ENCODE assay signal across 16 mouse cellular contexts in genomic region chr1:161765932-161766331, GRCm38 (mm10). TPM values are rescaled to one million over a fixed set of nuclear protein-coding genes. Genes with fewer than 3 reads are reported as not detected.
A peak's percentile ranks its signal among the peaks of the same experiment; 100 is the strongest.
DNase-seq lines count a peak whose midpoint lies in the region; ATAC-seq and TF ChIP-seq lines count a peak whose summit lies in the region.
"Had no signal": no experiment of that assay in that cellular context is flagged by ENCODE, and none has a peak within 500 bp of the region (broad histone marks: within the 10 kb centered on the region; RNA-seq: fewer than 3 reads in every experiment).

No protein-coding gene starts in this region.

- peak; percentile 63 to 67 for DNase-seq in B cell, adult 2 months
- DNase-seq in ES-CJ7 (ENCODE audit: low read depth, low spot score): peak; percentile 19
- peak; percentile 82 to 84 for DNase-seq in natural killer cell, adult 2 months (ENCODE audit: low spot score in 2 of 2)
- DNase-seq in thymus, adult 2 months: peak; percentile 64
- DNase-seq in adipocyte (ENCODE audit: low spot score): no peak
- no peak for DNase-seq in adrenal gland, postnatal 14 days
- DNase-seq: cerebellum, adult 11 months had no signal

- H3K4me2 ChIP-seq in kidney, embryonic 14.5 days (replicated peaks; ENCODE audit: low read depth, low read length): no peak overlapping the region
- H3K4me2 ChIP-seq: forebrain, embryonic 13.5 days; heart, embryonic 11.5 days; hindbrain, embryonic 15.5 days had no signal

- H3K36me3 ChIP-seq in thymus, adult 2 months (ENCODE audit: control insufficient read depth, insufficient read depth, low read length): no peaks in the 10 kb centered on the region
- H3K36me3 ChIP-seq in kidney, embryonic 14.5 days (ENCODE audit: control insufficient read depth, insufficient read depth, low read length): no peaks in the 10 kb centered on the region
- H3K36me3 ChIP-seq: hindbrain, embryonic 15.5 days had no signal

- TF ChIP-seq POLR2A in thymus, adult 2 months (IDR thresholded peaks at IDR 0.05; ENCODE audit: control insufficient read depth, extremely low read depth, insufficient read depth, low read length, poor library complexity): no peak

- H3K27me3 ChIP-seq in thymus, adult 2 months (ENCODE audit: control insufficient read depth, insufficient read depth, low read length): no peaks in the 10 kb centered on the region
- no peaks in the 10 kb centered on the region for H3K27me3 ChIP-seq in kidney, embryonic 14.5 days (ENCODE audit: control insufficient read depth, insufficient read depth, low read length)
- H3K27me3 ChIP-seq: forebrain, embryonic 13.5 days; hindbrain, embryonic 15.5 days had no signal

- no peak overlapping the region for H3K9ac ChIP-seq in kidney, embryonic 14.5 days (ENCODE audit: low read depth, low read length)
- H3K9ac ChIP-seq: forebrain, embryonic 13.5 days; hindbrain, embryonic 15.5 days had no signal

- no peaks in the 10 kb centered on the region for H3K9me3 ChIP-seq in kidney, embryonic 14.5 days (ENCODE audit: control insufficient read depth, low read length)
- H3K9me3 ChIP-seq: forebrain, embryonic 13.5 days; hindbrain, embryonic 15.5 days had no signal

- no peak overlapping the region for H3K4me3 ChIP-seq in thymus, adult 2 months (ENCODE audit: control insufficient read depth, insufficient read depth, low read length)
- no peak overlapping the region for H3K4me3 ChIP-seq in kidney, embryonic 14.5 days (ENCODE audit: low read length)
- H3K4me3 ChIP-seq: forebrain, embryonic 13.5 days; hindbrain, embryonic 15.5 days had no signal

- no peak for ATAC-seq in kidney, embryonic 14.5 days (ENCODE audit: low FRiP score, low TSS enrichment)
- ATAC-seq: forebrain, embryonic 13.5 days had no signal

- peaks cover 13% of the 10 kb centered on the region for H3K4me1 ChIP-seq in thymus, adult 2 months (replicated peaks; ENCODE audit: control insufficient read depth, insufficient read depth, low read length)
- H3K4me1 ChIP-seq in kidney, embryonic 14.5 days (ENCODE audit: control insufficient read depth, insufficient read depth, low read length): no peaks in the 10 kb centered on the region
- H3K4me1 ChIP-seq: forebrain, embryonic 13.5 days; hindbrain, embryonic 15.5 days had no signal

- no peak for TF ChIP-seq CTCF in thymus, adult 2 months (IDR thresholded peaks at IDR 0.05; ENCODE audit: borderline replicate concordance, control insufficient read depth, extremely low read depth, insufficient read depth, low read length, poor library complexity)

- H3K27ac ChIP-seq in thymus, adult 2 months (ENCODE audit: control insufficient read depth, insufficient read depth, low read length): no peak overlapping the region
- no peak overlapping the region for H3K27ac ChIP-seq in kidney, embryonic 14.5 days (ENCODE audit: low read depth, low read length)
- H3K27ac ChIP-seq: forebrain, embryonic 13.5 days; hindbrain, embryonic 15.5 days had no signal

- WGBS in thymus, adult 2 months: 4% methylated on average over 5 of the region's 5 CpGs
- WGBS in kidney, embryonic 14.5 days: 54% methylated on average over 5 of the region's 5 CpGs

RNA-seq across cellular contexts. Expression of gene Fasl, which starts 22.4 kb away (rescaled TPM):
- polyA plus RNA-seq in thymus, adult 2 months (2012; rRNA removed): 0.78 and 0.87 TPM in 2 replicates
- total RNA-seq in adrenal gland, postnatal 14 days (2021): not detected in 2 replicates
- polyA plus RNA-seq in kidney, embryonic 14.5 days (2014; fragmentation: Nextera tagmentation; extraction: Ambion mirVana): not detected in 2 replicates
- total RNA-seq: common myeloid progenitor, adult 5-6 weeks; gastrocnemius, adult 8-10 months had no signal
- polyA plus RNA-seq: embryonic facial prominence, embryonic 14.5 days; forebrain, embryonic 13.5 days; heart, embryonic 11.5 days; kidney, embryonic 16.5 days; limb, embryonic 11.5 days had no signal

Comparison
In these comparisons a context has a peak if more than half of its experiments do, and no peak if none do; other contexts are left out.
1. DNase-seq: peak in B cell, adult 2 months (2 of 2), ES-CJ7 (single experiment), natural killer cell, adult 2 months (2 of 2) and thymus, adult 2 months (single experiment); none in adipocyte (single experiment) and adrenal gland, postnatal 14 days (single experiment).